Mouse (Mus musculus) hindlimb bud, embryonic 11.5 days (tissue): ENCODE results near the gene Nog.

Experiments used
- DNase-seq: peaks from one replicate; pipeline ENCODE4 v3.0.0-alpha.2; 2012; ENCODE audit warnings: low read depth, low spot score; ENCODE audit errors: extremely low spot score

Nog gene

DNA sequence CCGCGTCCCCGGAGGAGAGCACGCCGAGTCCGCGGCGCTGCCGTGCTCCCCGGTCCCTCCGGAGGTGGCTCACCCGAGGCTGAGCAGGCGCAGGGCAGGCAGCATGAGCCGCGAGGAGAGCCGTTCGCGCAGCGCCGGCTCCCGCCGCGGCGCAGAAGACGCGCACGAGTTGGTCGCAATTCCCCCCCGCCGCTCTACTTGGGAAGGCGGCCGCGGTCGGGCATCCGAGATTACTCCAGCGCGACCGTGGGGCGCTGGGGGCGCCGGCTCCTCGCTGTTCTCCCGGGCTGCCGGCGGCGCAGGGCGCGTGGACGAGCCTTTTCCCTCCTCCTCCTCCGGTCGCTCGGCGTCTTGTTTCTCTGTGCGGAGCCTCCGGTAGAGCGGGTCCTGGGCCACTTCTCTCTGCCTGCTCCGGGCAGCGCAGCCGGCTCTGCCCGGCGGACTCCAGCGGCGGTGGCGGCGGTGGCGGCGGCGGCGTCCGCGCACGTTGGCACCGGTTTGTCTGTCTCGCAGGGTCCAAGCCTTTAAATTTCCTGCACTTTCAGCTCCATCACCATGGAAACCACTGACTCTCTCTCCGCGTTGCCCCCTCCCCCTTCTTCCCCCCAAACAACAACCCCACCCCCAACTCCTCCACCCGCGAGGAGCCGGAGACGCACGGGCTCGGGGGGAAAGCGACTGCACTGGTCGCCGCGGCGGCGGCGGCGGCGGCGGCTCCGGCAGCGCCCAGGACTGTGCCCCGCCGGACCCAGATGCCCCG lies at the start of gene Nog:
Nog (minus strand) TSS at position 277 of the 760 bp plus-strand sequence.
- DNase-seq: no peak

DNA sequence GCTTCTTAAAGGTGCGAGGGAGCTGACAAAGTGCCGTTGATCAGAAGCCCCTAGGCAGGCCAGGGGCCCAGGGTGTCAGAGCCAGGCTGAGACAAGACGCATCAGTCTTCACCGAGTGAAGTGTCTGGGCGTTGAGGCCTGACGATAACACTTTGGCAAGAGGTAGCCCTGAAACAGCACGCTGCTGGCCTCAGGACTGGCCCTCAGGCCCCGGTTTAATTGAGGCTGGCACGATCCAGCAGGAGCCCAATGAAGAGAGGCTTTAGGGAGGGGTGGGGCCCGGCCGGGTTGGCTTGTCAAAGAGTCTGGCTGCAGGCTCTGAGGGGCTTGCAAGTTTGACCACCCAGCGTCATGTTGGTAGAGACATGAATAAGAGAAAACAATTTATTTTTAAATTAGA lies 38.1 kb upstream of the Nog start:
- no peak for DNase-seq

DNA sequence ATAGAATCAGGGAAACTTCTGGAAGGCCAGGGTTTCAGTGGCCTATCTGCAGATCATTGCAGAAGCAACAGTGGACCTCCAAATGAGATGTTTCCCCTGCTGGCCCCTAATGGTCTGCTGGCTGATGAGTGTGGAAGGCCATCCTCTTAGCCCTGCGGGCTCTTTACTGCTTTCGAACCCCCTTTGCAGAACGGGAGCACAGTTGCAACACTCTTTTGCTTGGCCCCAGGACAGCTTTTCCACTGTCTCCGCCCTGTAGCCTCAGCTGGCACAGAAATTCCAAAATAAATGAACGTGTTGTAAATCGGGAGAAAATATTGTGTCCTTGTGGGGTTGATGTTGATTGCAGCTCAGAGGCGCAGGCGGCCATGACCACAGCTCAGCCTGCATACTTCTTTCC lies 37.7 kb upstream of the Nog start:
- no peak for DNase-seq

DNA sequence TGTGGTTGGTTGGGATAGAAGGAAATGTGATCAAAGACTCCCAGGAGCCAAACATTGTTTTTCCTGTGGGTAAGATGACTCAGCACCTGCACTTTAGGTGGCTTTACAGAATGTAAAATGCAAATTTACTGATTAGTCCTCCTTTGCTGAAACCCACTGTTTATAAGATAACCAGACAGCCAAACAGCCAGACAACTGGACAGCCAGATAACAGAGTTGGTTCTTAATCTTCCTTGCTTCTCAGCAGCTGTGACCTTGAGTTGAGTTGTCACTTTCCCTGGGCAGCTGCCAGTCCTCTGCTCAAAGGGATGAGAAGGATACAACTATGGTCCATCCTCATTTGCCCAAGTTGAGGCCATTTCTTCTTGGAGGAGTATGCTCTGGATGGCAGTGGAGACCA lies 35.8 kb upstream of the Nog start:
- DNase-seq: no peak

DNA sequence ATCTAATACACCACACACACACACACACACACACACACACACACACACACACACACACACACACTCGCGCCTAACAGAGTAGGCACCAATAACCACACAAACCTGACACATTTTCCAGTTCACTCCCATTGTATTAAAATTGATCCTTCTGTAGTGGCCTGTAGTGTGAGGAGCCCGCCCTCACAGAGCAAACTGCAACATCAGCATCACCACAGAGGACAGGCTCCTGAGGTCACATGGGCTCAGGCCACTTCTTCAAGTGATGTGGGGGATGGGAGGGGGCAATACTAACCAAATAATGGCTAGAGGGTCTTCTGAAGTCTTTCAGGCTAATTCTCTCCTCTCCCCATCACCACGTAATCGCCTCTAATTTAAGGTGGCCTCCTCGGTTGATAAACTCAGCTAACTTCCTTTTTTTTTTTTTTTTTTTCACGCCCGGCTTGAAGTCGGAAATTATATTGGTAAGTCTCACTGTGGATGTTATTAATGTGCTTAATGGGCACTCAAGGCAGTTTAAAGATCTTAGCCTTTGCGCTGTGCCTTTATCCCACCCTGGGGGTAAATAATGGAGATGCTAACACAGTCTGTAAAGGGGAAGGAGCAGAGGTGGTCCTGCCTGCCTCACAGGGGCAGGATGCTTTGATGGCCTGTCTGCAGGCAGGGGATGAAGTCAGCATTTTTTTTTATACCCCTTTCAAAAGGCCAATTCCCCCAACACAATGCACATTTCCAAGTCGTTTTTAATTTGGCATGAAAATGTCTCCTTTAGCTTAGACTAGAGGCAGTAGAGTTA lies 25.2 kb upstream of the Nog start:
- no peak for DNase-seq

DNA sequence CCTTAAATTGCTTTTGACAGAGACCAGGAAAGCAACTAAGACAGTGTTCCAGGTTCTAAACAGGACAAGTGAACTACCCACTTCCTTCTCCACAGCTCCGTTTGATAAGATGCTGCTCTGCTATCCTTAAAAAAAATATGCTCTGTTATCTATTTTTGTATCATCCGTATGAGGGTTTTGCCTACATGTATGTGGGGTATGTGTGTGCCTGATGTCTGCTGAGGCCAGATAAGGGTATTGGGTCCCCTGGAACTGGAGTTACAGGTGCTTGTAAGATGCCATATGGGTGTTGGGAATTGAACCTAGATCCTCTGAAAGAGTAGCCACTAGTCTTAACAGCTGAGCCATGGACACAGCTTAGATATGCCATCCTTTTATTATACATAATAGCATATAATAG lies 19.6 kb upstream of the Nog start:
- DNase-seq: no peak

DNA sequence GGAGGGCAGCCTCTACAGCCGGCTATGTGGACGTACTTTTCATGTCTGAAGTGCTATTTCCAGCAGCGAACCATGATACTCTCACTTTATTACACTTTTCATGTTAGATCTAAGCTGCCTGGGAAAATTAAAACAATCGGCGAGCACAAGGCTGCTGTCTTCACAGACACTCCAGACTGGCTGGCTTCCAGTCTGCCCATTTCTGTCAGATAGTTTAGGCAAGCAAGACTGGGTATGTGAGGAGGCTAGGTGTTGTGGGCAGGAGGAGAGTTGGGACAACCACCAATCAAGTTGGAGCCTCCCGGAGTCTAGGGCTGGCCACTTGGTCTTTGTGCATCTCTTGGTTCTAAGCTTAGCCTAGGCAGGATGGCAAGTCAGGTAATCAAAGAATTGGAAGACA lies 17.5 kb upstream of the Nog start:
- no peak for DNase-seq

DNA sequence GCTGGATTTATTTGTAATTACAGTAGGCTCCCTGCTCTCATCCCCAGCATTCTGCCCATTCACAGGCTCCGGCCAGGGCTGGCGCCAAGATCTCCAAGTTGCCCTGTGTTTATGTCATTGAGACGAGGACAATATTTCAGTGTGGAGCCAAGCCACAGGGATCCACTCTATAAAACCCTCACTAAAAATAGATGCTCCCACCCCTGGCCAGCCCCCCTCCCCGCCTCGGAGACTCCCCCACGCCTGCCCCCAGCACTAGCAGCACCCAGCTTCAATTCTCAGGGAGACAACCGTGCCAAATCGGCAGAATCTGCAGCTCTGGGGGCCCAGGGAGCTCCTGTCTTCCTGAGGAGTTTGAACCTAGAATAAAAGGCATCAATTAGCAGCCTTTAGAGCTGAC lies 16.2 kb upstream of the Nog start:
- DNase-seq: no peak

DNA sequence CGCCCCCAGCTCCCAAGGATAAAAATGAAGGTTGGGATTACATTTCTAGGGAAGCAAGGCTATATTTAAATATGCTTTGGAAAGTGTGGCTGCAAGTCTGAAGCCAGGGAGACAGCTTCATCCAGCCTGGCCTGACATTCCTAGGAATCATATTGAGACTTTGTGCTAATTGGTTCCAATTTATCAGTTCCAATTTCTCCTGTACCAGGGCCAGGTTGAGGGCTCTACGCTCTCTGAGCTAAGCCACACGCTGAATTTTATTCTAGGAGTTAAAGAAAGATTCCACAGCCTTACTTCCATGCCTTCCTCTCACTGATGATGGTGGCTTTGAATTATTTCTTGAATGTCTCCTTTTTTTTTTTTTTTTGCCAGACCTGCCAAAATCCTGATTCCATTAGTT lies 15.6 kb upstream of the Nog start:
- DNase-seq: no peak

DNA sequence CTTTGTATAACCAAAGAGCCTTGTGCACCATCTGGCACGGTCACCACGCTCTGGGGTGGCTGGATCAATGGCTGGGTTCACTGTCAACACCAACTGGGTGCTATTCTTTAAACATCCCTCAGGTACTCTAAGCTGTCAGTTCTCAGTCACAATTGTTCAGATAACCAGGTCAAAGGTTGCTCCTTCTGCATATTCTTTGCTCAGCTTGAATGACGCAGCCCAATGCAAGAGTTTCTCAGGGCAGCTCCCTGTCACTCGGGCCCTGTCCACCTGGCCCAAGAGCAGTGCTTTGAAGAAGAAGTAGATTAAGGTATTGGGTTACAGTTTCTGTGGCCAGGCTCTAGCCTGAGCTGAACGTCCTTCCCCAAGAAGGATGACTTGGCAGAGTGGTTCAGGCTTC lies 12.2 kb upstream of the Nog start:
- no peak for DNase-seq

DNA sequence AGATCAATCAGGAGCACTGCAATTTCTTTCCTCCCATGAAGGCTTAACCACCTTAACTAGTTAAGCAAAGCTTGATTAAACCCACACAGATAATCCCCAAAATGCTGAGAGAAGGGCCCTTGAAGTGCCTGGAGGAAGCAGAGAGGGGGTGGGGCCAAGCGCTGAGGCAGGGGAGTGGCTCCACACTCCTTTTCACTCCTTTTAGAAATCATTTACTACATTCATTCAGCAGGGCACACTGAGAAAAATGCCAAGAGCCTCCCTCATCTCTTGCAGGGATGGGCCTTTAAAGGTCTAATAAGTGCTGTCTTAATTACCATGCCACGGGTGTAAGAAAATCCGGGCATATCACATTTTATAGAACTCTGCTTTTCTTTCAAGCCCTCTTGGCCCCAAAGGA lies 10.2 kb upstream of the Nog start:
- DNase-seq: no peak

DNA sequence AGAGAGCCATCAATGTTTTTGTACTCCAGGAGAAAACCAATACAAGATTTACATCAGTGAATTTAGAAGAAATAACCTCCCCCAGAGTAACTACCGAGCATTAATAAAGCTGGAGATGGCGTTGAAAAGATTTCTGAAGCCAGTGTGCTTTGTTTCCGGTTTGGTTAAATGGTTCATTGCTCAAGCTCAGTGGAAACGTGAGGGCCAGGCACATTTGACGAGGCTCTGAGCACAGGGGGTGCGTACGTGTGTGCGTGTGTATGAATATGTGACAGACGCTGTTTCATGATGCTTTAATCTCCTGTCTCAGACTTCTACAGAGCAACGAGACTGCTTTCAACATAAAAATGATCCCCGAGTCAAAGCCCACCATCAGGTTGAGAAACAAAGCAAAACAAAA lies 8.1 kb upstream of the Nog start:
- DNase-seq: no peak

DNA sequence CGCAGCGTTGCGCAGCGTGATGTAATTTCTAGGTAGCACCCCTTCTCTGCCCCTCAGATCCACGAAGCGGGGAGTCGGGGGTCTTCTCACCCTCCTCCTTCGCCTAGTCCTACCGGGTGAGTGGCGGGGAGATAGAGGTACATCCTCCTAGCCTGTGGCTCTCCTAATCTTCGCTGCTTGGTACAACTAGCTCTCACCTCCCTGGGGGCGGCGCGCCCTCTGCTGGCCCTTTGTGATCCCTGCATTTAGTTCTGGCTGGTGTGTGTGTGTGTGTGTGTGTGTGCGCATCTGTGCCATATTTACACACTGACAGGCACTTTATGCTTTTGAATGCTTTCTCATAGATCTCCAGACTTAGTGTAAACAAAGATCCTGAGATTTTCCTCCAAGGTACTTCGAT lies 1.3 kb upstream of the Nog start:
- DNase-seq: no peak

DNA sequence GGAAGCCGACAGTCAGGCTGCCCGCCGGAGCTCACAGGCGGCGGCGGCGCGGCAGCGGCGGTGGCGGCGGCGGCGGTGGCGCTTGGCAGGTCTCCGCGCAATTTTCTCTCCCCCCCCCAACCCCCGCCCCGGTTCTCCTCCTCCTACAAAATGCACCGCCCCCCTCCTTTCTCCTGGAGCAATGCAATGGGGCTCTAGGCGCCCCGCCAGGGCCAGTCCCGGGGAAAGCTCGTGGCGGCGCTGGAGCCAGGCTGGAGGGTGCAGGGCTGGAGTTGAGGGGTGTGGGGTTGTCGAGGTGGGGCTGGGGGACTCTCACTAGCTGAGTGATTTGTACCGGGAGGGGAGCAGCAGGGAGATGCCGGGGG lies 666 bp upstream of the Nog start:
- DNase-seq: no peak

DNA sequence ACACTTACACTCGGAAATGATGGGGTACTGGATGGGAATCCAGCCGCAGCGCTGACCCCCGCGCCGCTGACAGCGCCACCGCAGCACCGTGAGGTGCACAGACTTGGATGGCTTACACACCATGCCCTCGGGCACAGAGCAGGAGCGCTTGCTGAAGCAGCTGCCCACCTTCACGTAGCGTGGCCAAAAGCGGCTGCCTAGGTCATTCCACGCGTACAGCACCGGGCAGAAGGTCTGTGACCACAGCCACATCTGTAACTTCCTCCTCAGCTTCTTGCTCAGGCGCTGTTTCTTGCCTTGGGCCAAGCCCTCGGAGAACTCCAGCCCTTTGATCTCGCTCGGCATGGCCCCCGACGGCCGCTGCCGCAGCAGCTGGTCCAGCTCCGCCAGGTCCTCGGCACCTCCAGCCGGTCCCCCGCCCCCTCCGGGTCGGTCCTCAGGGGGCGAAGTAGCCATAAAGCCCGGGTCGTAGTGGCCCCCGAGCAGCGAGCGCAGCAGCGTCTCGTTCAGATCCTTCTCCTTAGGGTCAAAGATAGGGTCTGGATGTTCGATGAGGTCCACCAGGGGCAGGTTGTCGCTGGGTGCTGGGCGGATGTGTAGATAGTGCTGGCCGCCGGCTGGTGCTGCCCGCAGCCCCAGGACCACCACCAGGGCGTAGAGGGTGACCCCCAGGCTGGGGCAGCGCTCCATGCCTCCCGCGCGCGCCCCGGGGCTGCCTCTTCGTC lies 639 bp downstream of the Nog start:
- DNase-seq: no peak

DNA sequence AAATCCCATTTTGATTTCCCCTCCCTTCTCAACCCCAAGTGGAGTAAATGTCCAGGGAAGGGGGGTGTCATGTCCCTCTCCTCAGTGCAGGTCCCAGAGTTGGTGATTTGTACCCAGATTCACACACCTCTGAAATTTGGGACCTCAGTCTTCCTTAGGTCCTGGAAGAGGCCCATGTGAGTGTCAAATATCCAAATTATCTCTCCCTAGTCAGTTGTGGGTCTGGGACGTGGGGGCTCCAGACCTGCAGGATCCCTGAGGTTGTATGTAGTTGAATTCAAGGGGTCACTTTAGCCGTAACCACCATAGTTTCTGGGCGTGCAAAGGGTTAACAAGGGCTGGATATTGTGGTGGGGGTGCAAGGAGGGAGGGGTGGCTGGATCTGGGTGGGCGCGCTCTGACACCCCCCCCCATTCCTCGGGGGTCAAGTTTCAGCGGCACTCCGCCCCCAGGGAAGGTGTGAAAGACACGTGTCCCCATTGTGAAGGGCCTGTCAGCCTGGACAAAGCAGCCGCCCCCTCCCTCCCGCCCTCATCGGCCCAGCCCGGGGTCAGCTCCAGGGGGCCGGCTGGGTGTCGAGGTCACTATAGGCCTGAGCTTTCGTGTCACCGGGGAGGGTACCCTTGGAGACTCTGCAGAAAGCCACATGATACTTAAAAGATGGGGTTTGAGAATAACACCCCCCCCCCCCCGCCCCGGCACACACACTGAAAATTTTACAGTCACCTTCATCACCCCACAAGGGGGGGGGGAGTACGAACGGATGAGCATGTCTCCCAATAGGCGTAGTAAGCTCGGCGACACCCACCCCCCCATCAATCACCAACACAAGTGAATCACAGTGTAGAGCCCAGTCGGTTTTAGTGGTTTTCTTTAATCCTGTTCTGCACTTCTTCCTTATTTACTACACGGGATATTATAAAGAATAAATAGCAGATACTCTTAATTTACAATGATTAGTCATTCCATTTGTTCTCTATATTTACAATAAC lies 2.1 kb downstream of the Nog start:
- no peak for DNase-seq

DNA sequence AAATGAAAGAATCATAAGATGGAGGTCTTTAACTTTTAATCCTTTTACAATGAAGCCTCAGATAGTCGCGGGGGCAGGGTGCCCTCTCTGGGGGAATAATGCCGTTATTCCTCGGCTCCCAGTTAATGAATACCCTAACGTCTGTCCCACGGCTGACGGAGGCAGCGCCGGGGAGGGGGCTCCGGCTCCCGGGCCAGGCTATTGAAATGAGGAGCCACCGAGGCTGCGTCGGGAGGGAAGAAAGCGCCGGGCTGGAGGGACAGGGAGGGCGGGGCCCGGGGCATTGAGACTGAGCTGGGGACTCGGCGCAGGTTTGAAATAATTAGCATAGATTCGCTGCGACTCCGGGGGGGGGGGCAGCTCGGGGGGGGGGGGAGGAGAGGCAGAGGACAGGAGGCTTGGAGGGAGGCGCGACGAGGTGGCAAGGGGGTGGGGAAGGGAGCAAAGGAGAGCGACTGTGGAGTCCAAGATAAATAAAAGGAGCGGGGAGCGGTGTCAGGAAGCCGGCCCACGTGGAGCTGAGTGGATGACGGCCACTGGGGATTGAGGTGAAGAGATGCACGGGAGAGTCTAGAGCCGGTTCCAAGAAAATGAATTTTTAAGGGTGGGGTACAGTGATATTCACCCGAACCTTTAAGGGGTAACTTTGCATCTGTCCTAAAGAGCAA lies 2.9 kb downstream of the Nog start:
- DNase-seq: no peak

DNA sequence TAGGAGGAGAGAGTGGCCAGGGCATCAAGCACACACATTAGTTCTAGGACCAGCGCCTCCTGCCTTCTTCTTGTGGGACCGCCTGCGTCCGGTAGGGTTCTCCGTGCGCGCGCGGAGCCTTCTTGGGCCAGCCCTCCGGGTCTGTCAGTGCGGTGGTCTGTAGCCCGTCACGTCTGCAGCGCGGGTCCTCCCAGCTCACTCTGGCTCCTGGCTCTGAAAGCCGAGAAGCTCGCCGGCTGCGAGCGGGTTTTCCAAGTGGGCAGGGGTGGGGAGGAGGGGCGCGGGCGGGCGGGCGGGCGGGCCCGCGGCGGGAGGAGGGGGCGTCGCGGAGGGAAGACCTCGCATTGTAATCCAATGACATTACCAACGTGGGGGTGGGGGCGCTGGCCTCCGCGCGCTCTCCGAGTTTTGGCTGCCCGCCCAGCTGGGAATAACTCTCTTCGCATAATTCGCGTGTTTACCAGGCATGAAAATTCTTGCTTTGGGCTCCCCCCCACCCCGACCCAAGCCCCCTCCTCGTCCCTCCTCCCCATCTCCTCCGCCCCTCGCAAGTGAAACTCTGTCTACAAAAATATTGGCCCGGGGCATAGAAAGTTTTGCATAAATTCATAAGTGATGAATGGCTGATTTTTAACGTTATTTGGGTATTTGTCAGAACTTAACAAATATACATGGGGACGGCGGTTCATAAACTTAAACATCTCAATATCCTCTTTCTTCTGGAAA lies 3.7 kb downstream of the Nog start:
- no peak for DNase-seq

DNA sequence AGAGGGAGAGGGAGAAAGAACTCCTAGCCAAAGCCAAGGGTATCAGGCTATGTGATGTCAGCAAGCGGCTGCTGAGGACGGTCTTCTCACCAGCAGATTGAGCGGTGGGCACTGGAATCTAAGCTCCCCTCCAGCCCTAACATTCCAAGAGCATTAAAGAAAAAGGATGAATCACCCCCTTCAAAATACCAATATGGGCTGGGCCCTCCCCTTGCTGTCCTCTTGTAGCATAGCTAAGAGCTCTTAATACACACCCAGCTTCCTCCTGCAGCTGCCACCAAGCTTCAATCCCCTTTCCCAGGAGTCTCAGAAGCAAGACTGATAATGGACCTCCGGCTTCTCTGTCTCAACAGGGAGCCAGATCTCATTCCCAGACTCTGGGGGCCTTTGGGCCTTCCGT lies 4.6 kb downstream of the Nog start:
- DNase-seq: no peak
